Mouse (Mus musculus) layer of hippocampus, postnatal 25 days (tissue): ENCODE data around the gene Ldlrad1. TPM values are rescaled to one million over a fixed set of nuclear protein-coding genes. Genes with fewer than 3 reads are reported as not detected.

Experiments
- DNase-seq, 2 experiments: peaks; one replicate each; pipeline ENCODE4 v3.0.0; 2022; ENCODE audit warnings: mixed read lengths in 2 of 2, low spot score in 1 of 2; ENCODE audit errors: extremely low spot score in 1 of 2
- total RNA-seq, 2 experiments: library from RNA; stranded (reverse); gene quantifications; 2 replicates each; pipeline ENCODE4 v1.2.3; 2021

Gene Ldlrad1
- total RNA-seq, 2 experiments from 2014 or later: not detected

GRCm38 (mm10) chr4:107210483-107211097 lies 1.6 kb downstream of the Ldlrad1 start:
- no peak for DNase-seq

GRCm38 (mm10) chr4:107211465-107211864 lies 2.5 kb downstream of the Ldlrad1 start:
- DNase-seq: peak in 1 of 2 experiments; percentile 50

GRCm38 (mm10) chr4:107211936-107212335 lies 3.0 kb downstream of the Ldlrad1 start:
- no peak for DNase-seq

- DNase-seq: no peak
These were observed 4.5 kb downstream of the Ldlrad1 start for GRCm38 (mm10) chr4:107213279-107214011.

GRCm38 (mm10) chr4:107217574-107217973 lies 8.6 kb downstream of the Ldlrad1 start:
- DNase-seq: no peak

- DNase-seq: no peak
These were observed 12.5 kb downstream of the Ldlrad1 start for GRCm38 (mm10) chr4:107221524-107221923.

- DNase-seq: no peak
These were observed 14.5 kb downstream of the Ldlrad1 start for GRCm38 (mm10) chr4:107223225-107224204.

GRCm38 (mm10) chr4:107226313-107226712 lies 17.3 kb downstream of the Ldlrad1 start:
- DNase-seq: no peak

- no peak for DNase-seq
These were observed 23.2 kb downstream of the Ldlrad1 start for GRCm38 (mm10) chr4:107232219-107232618.

GRCm38 (mm10) chr4:107238253-107238652 lies 29.3 kb downstream of the Ldlrad1 start:
- no peak for DNase-seq

- DNase-seq: no peak
These were observed 31.2 kb downstream of the Ldlrad1 start for GRCm38 (mm10) chr4:107240196-107240595.

- DNase-seq: no peak
These were observed 34.7 kb downstream of the Ldlrad1 start for GRCm38 (mm10) chr4:107243365-107244333.

- no peak for DNase-seq
These were observed 36.4 kb downstream of the Ldlrad1 start for GRCm38 (mm10) chr4:107245368-107245767.

GRCm38 (mm10) chr4:107246040-107246439 lies 37.1 kb downstream of the Ldlrad1 start:
- no peak for DNase-seq

GRCm38 (mm10) chr4:107247110-107247509 lies 38.1 kb downstream of the Ldlrad1 start:
- DNase-seq: no peak

GRCm38 (mm10) chr4:107248061-107248460 lies 39.1 kb downstream of the Ldlrad1 start:
- no peak for DNase-seq

GRCm38 (mm10) chr4:107249471-107249870 lies 40.5 kb downstream of the Ldlrad1 start:
- DNase-seq: no peak

- DNase-seq: no peak
These were observed 41.5 kb downstream of the Ldlrad1 start for GRCm38 (mm10) chr4:107250494-107250893.

GRCm38 (mm10) chr4:107252522-107252921 lies 43.5 kb downstream of the Ldlrad1 start:
- no peak for DNase-seq
